Mouse (Mus musculus) spleen, adult 2 months (tissue): ENCODE results near the gene Apol7a.

Experiments used
- CTCF ChIP-seq: fragments of 200-500 bp; IDR thresholded peaks from 2 replicates; pipeline ENCODE4 v1.5.1; 2011; ENCODE audit warnings: mild to moderate bottlenecking, inconsistent platforms; ENCODE audit not compliant: insufficient read depth, insufficient read length, insufficient replicate concordance; ENCODE audit errors: extremely low read depth
- POLR2A ChIP-seq: fragments of 200-500 bp; IDR thresholded peaks from 2 replicates; pipeline ENCODE4 v1.6.1; 2011; ENCODE audit warnings: low read depth, low read length, inconsistent platforms

- TF ChIP-seq POLR2A = no peak
- TF ChIP-seq CTCF = no peak
Observed at GRCm38 (mm10) chr15:77356248-77356810, 42.6 kb downstream of the Apol7a start.
